Mouse (Mus musculus): Measurements from ENCODE around the gene Gm9999. TPM values are rescaled to one million over a fixed set of nuclear protein-coding genes. Genes with fewer than 3 reads are reported as not detected.

Gene Gm9999
- total RNA-seq, 4 experiments from 2014 or later: not detected

DNA sequence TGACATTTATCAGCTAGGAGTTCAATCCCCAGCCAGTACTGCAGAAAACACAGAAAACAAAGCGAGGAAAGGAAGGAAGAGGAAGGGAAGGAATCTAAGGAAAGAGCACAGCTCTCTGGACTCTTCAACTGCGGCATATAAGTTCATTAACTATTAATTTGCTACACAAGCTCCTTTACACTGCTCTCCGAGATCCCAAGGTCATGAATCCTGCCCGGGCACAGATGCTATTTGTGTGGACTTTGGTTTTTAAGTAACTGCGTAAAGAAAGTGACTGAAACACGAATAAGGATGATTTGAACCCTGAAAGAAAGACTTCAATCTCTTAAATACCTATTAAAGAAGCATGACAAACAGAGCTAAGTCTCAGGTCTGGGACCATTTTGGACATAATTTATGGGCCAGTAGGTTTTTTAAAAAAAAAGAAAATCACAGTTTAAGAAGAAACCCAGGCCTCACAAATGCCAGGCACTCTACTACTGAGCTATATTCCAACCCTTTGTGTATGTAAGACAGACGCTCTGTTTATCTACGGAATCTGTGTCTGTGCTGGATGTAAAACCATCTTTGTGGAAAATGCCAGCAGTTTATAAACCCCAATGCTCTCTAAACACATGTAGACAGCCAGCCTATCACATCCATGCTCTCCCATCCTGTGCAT is 16.7 kb downstream of the Gm9999 start:
- DNase-seq (ENCODE audit: low spot score in 2 of 2): no peak

DNA sequence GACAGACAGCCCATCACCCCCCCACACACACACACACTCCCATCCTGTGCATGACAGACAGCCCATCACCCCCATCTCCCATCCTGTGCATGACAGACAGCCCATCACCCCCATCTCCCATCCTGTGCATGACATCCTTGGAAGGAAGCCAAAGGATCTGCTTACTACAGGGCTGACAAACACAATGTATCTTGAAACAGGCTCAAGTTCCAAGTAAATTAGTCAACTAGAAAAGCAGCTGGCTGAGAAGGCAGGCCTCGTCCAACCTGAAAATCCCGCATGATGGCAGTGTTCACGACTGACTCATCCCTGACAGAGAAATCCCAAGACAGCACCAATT is 17.2 kb downstream of the Gm9999 start:
- DNase-seq (ENCODE audit: low spot score in 2 of 2): no peak

DNA sequence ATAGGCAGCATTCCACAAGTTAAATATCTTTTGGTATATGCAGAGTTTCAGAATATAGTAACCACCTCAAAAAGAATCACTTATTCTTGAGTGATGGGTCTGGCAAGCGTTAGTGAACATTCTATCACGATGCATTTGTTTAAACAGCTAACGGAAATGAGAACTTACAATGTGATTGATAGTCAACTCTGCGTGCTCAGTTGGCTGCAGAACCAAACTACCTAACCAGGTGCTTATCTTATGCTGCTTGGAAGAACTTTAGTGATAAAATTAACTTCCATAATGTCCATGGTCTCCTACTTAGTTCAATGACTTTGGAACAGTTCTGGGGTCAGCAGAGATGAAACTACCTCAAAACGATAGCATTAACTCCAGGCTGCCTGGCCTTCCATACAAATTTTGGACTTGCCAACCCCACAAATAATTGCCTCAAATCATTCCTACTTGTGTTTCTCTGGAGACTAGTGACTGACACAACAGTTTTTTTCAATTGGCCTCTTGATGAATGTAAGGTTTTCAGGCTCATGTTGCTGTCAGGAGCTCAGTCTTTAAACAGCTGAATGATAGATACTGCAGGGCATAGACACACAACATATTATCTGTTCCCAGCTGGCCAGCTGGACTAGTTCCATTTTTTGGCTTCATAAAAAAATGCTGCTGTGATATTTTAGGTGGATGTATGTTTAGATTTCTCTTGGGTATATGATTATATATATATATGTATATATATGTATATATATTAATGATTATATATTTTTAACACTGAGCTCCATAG is 17.9 kb downstream of the Gm9999 start:
- no peak for DNase-seq (ENCODE audit: low spot score in 2 of 2)

DNA sequence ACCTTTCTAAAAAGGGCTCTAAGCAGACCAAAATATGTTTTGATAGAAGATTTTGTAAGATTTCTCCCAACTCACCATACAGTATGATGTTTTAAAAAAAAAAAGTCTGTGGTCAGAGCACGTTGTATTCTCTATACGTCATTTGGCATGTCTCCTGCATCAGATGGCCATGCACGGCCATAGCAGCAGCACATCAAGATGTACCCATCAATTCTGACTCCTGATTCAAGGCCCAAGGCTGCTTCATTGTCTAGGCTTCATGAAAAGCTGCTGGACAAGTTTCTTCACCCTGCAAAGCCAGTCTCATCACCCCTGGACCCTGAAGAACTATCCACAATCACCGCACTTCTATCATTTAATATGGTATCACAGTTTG is 18.5 kb downstream of the Gm9999 start:
- no peak for DNase-seq (ENCODE audit: low spot score in 2 of 2)

DNA sequence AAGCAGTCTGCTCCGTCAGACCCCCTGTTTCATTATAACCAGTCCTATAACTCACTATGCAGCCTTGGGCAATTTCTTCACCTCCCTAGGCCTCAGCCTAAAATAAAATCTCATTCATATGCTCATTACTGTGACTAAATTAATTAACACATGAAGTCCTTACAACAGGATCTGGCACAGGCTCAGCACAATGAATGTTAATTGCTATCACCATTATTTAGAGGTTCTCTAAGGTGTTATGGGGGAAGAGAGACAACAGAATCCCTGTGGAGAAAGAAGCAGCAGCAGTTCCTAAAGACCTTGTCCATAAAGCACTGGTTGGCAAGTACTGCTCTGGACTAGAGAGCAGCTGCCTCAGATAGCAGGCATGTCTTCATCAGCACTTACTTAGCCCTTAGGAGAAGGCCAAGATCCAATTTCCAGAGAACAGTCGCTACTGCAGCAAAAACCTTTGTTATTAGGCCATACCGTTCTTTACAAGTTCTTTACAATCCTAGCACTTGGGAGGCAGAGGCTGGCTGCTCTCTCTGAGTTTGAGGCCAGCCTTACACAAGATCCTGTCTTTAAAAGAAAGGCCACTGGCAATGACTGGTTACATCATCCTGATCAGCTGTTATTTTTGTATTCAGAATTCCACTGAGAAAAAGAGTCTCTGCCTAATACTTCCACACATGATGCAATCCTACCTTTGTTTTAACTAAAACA is 20.2 kb downstream of the Gm9999 start:
- DNase-seq (ENCODE audit: low spot score in 2 of 2): no peak

DNA sequence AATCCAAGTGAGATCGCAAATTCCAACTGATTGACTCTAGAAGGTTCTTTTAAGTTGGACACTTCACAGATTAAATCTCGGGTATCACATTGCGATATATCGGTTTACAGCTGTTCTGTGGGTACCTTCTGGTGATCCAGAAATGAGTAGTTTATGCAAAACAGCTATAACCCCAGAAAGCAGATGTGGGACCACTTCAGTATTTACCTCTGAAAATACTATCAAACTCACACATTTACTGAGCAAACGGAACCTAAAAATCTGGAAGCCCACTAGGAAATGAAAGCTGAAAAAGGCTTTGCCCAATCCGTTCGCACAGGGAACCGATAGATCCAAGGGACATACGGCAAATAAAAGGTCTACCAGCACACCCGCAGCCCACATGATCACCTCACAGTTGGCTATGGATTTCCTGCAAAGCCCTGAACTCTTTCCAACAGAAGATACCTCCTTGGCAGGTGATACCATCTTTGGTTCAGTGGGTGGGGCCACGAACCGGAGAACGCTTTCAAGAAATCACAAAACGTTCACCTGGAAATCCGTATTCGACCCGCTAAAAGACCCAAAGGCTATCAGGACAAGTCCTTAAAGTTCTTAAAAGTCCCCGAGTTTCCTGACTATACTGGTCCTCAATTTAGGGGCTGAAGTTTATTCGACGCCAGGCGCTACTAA is 23.9 kb downstream of the Gm9999 start:
- DNase-seq (ENCODE audit: low spot score in 2 of 2): no peak

DNA sequence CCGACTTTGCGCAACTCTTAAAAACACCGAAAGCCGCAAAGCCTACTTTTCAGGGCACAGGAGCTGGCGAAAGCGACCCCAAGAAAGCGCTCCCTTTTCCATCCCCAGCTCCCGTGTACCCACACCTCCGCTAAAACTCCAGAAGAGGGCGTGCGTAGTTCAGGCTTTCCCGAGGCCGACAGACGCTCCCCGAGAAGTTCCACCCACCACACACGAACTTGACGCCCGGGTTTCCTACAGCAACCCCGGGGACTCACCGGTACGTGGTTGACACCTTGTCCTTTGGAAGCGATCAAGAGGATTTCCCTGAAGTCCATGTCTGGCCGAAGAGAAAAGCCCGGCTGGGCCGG is 24.4 kb downstream of the Gm9999 start:
- no peak for DNase-seq (ENCODE audit: low spot score in 2 of 2)

DNA sequence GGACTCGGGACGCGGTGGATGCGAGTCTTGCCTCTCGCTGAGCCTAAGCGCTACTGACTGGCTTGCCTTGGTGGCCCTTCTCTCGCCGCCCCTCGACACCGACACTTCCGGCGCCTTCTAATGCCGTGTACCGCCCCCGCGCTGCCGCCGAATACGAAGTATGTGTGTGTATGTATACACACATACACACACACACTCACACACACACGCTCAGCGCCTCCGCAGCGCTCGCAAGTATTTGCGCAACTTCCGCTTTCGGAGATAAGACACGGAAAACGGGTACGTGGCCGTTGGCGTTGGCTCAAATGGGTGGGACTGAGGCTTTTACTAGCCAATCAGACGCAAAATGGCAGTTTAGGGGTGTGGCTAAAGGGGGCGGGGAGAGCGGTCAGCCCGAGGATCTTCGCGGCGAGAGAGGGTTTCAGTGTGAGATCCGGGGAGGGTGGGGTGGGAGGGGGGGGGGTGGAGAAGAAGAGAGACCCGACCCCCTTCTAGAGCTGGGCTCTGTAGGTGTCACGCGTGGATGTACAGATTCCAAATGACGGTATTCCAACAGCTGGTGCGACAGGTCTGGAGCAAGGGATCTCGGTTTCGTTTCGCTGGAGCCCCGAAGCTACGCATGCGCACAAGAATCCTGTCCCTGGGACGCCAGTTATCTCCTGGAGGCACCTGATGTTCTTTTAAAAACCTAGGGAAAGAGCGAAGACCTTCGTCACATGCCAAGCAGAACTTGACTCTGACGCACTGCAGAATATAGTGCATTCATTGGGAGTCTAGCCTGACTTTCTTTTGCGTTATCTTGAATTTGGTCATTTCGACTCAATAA is 25.0 kb downstream of the Gm9999 start, which contains the start of gene Spty2d1:
TSS of gene Spty2d1 (minus strand) at position 244 of the 826 bp plus-strand sequence.
- peak; percentile 98 to 99 for DNase-seq (ENCODE audit: low spot score in 2 of 2)

DNA sequence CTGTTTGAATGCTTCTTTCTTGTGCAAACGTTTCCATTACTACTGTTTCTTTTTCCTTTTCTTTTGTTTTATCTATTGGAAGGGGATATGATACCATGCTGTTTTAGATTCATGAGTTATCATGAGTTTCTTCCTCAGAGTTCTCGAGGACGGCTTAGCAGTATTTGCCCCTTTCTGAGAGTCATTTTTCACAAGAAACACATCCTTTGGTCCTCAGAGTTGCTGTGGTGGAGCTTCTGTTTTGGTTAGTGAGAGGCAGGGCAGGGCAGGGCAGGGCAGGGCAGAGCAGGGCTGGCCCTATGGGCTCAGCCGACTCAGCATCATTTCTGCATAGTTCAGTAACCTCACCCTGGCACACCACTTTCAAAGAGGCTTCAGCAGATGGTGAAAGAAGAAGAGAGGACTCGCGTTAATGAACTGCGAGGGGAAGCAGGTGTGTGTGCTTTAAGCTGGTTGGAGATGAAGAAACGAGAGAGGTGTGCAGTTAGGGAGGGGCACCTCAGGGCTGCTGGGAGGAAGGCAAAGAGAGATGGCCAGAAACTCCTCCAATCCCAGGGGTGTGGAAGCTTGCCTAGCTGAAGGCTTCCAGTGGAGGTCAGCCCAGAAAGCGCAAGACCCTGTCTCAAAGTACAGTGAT is 29.9 kb downstream of the Gm9999 start:
- no peak for DNase-seq (ENCODE audit: low spot score in 2 of 2)

DNA sequence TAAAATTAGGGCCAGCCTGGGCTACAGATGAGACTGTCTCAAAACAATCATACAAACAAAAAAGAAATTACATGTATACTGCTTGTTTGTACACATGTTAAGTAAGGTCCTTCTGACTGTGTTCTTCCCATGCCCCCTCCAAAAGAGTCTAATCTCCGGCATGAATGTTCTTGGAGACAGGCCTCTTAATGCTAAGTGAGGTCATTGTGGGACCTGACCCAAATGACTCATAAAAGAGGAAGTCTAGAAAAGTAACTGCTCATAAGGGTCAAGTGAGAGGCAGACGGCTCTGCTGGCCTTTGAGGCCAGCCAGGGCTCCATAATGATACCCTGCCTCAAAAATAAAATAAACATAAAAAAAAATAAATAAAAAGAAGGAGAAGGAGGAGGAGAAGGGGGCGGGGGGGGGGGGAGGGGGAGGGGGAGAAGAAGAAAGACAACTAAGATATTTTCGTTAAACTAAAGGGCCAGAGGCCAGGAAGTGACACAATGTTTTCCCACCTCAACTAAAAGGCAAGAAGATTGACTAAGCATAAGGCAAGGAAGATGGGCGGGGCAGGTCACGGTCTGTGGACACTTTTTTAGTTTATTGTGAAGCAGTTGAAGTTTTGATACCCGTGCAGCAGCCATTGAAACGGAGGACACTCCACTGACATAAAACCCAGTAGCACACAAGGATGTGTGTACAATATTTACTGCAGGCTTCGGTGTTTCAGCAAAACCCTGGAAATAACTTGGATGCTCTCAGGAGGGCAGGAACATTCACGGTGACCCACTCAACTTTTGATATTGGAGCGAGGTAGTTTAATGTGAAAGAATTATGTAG is 31.4 kb downstream of the Gm9999 start:
- DNase-seq (ENCODE audit: low spot score in 2 of 2): peak in 1 of 2 experiments; percentile 23

DNA sequence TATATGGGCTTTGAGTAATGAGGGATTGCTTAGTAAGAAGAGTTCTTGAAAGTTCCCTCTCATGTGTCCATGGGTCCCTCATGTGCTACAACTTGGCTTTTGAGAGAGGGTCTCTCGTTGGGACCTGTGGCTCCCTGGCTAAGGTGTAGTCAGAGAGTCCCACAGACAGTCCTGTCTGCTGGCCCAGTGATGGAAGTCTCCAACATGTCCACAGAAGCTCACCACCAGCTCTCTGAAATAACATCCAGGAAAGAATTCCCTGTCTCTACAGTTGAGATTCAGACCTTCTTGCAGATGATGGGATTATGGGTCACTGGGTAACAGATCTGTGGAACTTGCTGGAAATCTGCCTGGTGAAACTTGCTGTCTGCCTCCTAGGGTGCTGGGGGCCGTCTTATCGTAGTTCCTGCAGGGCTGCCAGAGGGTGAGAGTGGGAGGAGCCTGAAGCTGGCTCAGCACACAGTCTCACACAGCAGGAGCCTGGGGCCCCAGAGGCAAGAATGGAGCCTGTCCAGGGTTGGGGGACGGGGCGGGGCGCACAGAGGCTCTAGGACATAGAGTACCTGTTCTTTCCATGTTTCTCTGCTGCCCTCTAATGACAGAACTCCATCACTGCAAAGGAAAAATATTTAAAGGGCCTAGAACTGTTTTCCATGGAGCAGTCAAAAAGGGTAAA is 32.1 kb downstream of the Gm9999 start:
- peak; percentile 81 to 86 for DNase-seq (ENCODE audit: low spot score in 2 of 2)

DNA sequence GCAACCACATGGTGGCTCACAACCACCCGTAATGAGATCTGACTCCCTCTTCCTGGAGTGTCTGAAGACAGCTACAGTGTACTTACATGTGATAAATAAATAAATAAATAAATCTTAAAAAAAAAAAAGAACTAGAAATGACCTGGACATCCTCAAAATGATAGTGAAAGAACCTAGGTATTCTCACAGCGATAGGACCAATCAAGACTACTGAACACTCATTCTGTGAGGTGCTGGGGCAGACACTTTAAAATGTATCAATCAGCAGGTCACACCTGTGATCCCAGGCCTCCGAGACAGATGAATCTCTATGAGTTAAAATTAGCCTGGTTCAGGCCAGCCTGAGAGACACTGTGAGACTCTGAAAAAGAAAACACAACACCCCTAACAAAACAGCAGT is 33.2 kb downstream of the Gm9999 start:
- no peak for DNase-seq (ENCODE audit: low spot score in 2 of 2)

DNA sequence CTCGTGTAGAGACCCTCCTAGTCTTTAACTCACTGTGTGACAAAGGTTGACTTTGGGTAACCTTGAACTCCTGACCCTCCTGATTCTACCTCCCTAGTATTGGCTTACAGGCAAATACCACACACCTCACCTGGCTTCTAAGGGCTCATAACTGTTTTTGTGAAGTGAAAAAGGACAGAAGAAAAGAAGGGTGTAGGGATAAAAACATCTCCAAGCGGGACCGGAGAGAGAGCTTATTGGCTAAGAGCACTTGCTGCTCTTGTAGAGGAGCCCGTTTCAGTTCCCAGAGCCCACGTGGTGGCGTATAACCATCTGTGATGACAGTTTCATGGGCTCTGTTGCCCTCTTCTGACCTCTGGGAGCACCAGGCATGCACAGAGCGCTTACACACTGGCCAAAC is 33.8 kb downstream of the Gm9999 start:
- no peak for DNase-seq (ENCODE audit: low spot score in 2 of 2)

DNA sequence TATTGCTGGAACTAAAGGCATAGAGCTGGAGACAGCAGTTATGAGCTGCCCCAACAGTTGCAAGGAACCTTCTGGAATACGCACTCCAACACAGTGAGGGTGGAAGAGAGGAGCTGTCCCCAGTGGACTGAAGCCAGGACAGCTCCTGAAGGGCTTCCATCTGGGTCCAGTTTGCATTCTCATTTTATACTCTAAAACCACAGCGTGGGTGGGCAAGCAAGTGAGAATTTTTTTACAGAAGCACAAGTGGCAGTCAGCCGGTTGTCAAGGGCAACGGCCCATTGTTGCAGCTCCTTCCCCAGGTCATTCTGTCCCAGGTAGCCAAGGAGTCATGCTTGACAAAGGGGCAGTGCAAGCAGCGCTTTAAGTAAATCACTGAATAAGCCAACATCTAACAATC is 36.3 kb downstream of the Gm9999 start:
- DNase-seq (ENCODE audit: low spot score in 2 of 2): no peak

DNA sequence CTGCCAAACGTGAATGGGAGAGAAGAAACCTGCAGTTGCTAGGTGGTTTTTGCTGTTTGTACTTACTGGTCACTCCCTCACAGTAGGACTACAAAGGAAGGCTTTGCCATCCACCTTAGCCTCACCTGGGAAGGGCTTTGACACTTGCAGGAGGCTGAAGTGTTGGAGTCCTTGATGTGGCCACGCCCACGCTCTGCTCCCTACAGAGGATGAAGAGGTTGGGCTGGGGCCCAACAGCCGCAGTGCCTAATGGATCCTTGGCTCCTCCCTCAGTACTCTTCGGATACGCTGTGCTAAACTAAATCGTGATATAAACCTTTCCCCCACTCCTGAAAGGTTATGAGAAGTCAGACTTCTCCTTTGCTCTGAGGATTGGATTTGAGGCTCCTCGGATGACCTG is 37.6 kb downstream of the Gm9999 start:
- no peak for DNase-seq (ENCODE audit: low spot score in 2 of 2)

DNA sequence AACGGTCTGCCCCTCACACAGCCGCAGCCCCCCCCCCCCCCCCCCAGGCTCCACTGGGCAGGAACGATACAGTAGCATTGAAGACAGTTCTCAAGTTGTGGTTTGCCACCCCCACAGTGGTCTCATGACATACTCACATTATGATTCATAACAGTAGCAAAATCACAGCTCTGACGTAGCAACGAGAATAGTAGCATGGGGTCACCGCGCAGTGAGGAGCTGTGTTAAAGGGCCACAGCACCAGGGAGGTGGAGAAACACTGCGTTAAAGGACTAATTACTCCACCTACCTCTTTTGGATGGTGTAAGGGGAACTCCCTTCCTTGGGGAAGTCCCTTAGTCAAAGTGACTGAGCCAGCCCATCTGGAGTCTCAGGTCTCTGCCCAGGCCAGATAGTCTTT is 39.1 kb downstream of the Gm9999 start:
- no peak for DNase-seq (ENCODE audit: low spot score in 2 of 2)

DNA sequence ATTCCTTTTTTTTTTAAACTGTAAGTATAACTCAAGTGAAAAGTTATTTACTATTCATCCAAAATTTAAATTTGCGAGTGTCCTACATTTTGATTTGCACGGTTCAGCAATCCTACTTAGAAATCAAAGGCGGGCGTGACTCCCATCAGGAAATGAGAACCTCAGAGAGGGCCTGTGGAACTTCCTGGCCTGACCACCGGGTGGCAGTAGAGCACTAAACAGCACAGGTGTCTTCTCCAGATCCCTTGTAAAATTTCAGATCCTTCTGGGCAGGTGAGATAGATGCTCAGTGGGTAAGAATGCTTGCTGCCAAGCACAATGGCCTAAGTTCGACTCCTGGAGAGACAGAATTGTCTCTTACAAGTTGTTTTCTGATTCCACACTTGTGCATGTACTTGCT is 40.1 kb downstream of the Gm9999 start:
- peak; percentile 62 to 70 for DNase-seq (ENCODE audit: low spot score in 2 of 2)

DNA sequence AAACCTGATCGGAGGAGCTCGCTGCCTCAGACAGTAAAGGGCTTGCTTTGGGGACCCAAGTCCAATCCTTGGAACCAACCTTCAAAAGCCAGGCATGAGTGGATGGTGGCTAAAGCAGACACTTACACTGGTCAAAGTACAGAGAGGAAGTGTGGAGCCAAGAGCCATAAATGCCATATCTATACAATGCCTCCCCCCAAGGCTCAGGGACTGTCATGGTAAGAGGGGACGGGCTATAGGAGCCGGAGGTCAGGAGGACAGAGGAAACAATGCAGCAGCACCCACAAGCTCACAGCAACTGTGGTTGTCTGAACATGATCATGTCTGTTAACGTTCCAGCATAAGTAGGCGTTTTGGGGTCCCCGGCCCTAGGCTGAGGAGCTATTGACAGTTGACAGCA is 41.1 kb downstream of the Gm9999 start:
- no peak for DNase-seq (ENCODE audit: low spot score in 2 of 2)

DNA sequence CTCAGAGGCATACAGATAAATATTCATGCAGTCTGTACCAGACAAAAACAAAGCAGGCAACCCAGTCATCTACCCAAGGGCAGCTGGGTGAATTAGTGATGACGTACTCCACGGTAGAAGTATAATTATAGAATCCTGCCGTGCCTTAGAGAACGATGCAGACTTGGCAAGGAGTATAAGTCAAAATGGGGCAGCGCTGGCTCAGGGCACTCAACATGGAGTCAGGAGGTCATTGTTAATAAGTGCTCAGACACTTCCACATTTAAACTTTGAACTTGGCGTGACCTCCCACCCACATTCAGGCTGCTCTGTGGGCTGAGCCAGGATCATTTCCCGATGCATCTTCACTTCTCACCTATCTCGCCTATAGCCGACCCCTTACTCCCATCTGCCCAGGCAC is 42.0 kb downstream of the Gm9999 start:
- no peak for DNase-seq (ENCODE audit: low spot score in 2 of 2)

Data from gastrocnemius, adult 8-10 months (tissue).